Mouse (Mus musculus) brain, embryonic 14.5 days (tissue): Measurements from ENCODE around the gene Ajap1.

Experiments used
- CTCF ChIP-seq: fragments of 200-500 bp; IDR thresholded peaks from 2 replicates; pipeline ENCODE4 v1.5.1; 2012; ENCODE audit warnings: inconsistent platforms, mild to moderate bottlenecking, moderate library complexity, borderline replicate concordance; ENCODE audit not compliant: insufficient read depth, insufficient read length; ENCODE audit errors: extremely low read depth
- POLR2A ChIP-seq: fragments of 200-500 bp; IDR thresholded peaks from 2 replicates; pipeline ENCODE4 v1.6.1; 2012; ENCODE audit warnings: mild to moderate bottlenecking, inconsistent platforms, borderline replicate concordance; ENCODE audit not compliant: poor library complexity, insufficient read depth, insufficient read length, severe bottlenecking; ENCODE audit errors: extremely low read depth

GRCm38 (mm10) chr4:153481361-153482234, 1.0 kb downstream of the Ajap1 start:
- TF ChIP-seq CTCF = no peak
- TF ChIP-seq POLR2A = no peak
